Mouse (Mus musculus) liver, embryonic 11.5 days (tissue): ENCODE data around the gene Calcoco1. TPM values are rescaled to one million over a fixed set of nuclear protein-coding genes. Genes with fewer than 3 reads are reported as not detected.
A peak's percentile ranks its signal among the peaks of the same experiment; 100 is the strongest.

Source experiments
- ATAC-seq: fragments of 200-750 bp; cut with Nextera tagmentation; replicated peaks from 2 replicates; pipeline ENCODE4 v1.8.0; 2017; ENCODE audit warnings: moderate number of reproducible peaks, mild to moderate bottlenecking, moderate TSS enrichment, moderate library complexity; ENCODE audit not compliant: low FRiP score
- DNase-seq: peaks from one replicate; pipeline ENCODE4 v3.0.0-alpha.2; 2017; ENCODE audit warnings: low spot score
- H3K27ac ChIP-seq: fragments of 300-500 bp; sonication (generic); 2 replicates; pipeline ENCODE4 v1.5.1; 2014; ENCODE audit warnings: mild to moderate bottlenecking, low read depth, low read length, control low read depth
- H3K27me3 ChIP-seq: fragments of 300-500 bp; sonication (generic); replicated peaks from 2 replicates; pipeline ENCODE4 v1.6.1; 2014; ENCODE audit warnings: low read length, mixed read lengths; ENCODE audit not compliant: control insufficient read depth, insufficient read depth
- H3K36me3 ChIP-seq: fragments of 300-500 bp; sonication (generic); 2 replicates; pipeline ENCODE4 v1.6.1; 2014; ENCODE audit warnings: mild to moderate bottlenecking, low read length, moderate library complexity, mixed read lengths; ENCODE audit not compliant: control insufficient read depth, insufficient read depth
- H3K4me1 ChIP-seq: fragments of 300-500 bp; sonication (generic); replicated peaks from 2 replicates; pipeline ENCODE4 v1.6.1; 2014; ENCODE audit warnings: low read length, mixed read lengths; ENCODE audit not compliant: control insufficient read depth, insufficient read depth
- H3K4me2 ChIP-seq: fragments of 300-500 bp; sonication (generic); 2 replicates; pipeline ENCODE4 v1.6.1; 2014; ENCODE audit warnings: mild to moderate bottlenecking, control low read depth, moderate library complexity
- H3K4me3 ChIP-seq: fragments of 300-500 bp; sonication (generic); 2 replicates; pipeline ENCODE4 v1.5.1; 2014; ENCODE audit warnings: low read depth, low read length, control low read depth
- H3K9ac ChIP-seq: fragments of 300-500 bp; sonication (generic); 2 replicates; pipeline ENCODE4 v1.6.1; 2014; ENCODE audit warnings: low read depth, low read length, control low read depth
- H3K9me3 ChIP-seq: fragments of 300-500 bp; sonication (generic); 2 replicates; pipeline ENCODE4 v1.6.1; 2016; ENCODE audit warnings: low read length, inconsistent platforms, mixed read lengths; ENCODE audit not compliant: control insufficient read depth
- WGBS: fragments of 180-500 bp; shearing (Covaris S2); extraction: QIAGEN DNeasy Blood & Tissue Kit; methylation state at CpG from one replicate; pipeline ENCODE4 v1.1.7; 2014; 5-methylcytosine and 5-hydroxymethylcytosine counted together
- polyA plus RNA-seq: library from polyadenylated mRNA; unstranded; fragments of >200 nt; fragmentation: Nextera tagmentation; extraction: Ambion mirVana; gene quantifications from 2 replicates; pipeline ENCODE4 v1.2.1, GENCODE M21; 2014

The Calcoco1 gene
- polyA plus RNA-seq, 1 experiment from 2014 or later = 15.0 TPM

DNA sequence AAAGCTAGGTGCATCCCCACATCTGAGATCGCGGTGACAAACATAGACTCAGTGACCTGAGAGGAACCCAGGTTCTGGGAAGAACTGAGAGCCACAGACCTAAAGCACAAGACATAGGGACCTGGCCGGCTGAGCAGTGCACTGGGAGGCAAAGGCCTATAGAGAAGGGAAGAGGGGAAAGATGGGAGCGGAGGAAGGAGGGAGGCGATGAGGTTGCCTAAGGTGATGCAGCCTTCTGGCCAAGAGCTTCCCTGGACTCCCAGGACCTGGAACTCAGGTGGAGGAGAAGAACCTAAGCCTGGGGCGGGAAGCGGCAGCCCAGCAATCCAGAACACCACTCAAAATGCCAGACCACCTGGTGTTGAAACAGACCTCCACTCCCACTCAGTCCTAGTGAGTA lies 22.4 kb upstream of the Calcoco1 start:
- Histone ChIP-seq H3K4me3 (no peak overlapping the region), H3K36me3 (no peaks in the 10 kb centered on the region), H3K9ac (no peak overlapping the region), H3K4me2 (no peak overlapping the region), H3K27me3 (peaks cover 81% of the 10 kb centered on the region), H3K4me1 (peaks cover 5% of the 10 kb centered on the region; the same call in 1 of the 2 replicates), H3K9me3 (no peaks in the 10 kb centered on the region), H3K27ac (no peak overlapping the region)
- DNase-seq (no peak), ATAC-seq (no peak)
- 17% methylated on average over 7 of the region's 7 CpGs for WGBS

DNA sequence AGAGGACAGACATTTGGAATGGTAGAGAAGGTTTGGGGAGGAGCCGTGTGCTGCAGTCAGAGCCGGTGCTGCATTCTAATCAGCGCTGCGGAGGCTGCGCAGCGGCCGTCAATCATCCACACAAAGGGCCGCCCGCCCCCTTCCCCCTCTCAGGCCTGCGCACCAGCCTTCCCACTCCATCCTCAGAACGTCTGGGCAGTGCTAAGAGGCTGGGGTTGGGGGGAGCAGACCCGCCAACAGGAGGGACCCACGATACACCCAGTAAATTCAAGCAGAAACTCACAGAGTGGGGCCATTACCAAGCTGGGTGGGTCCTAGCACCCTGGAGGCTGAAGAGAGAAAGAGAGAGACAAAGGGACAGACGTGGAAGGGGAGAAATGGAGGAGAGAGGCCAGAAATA lies 22.0 kb upstream of the Calcoco1 start:
- Histone ChIP-seq H3K36me3 (no peaks in the 10 kb centered on the region), H3K27ac (no peak overlapping the region), H3K9me3 (no peaks in the 10 kb centered on the region), H3K27me3 (peaks cover 77% of the 10 kb centered on the region), H3K4me2 (no peak overlapping the region), H3K4me3 (no peak overlapping the region), H3K9ac (no peak overlapping the region), H3K4me1 (peaks cover 5% of the 10 kb centered on the region; the same call in 1 of the 2 replicates)
- no peak for ATAC-seq
- DNase-seq = no peak
- WGBS = 2% methylated on average over 14 of the region's 14 CpGs

DNA sequence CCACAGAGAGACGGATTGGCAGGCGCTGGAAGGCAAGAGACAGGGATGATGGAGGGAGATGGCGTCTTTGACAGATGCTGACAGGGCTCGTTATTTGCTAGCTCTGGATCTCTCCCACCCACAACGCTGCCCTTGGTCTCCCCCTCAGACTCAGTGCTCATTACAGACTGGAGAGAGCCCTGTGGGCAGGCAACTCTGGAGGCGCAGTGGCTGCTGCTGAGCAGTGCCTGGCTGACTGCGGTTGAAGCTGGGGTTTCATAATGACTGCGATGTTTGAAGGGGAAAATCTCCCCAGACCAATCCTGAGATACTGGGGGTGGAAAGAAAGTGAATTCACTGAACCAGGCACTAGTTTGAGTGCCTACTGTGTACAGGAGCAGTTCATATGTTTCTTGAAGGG lies 21.2 kb upstream of the Calcoco1 start:
- no peak for ATAC-seq
- Histone ChIP-seq H3K36me3 (no peaks in the 10 kb centered on the region), H3K27ac (no peak overlapping the region), H3K9ac (no peak overlapping the region), H3K4me1 (peaks cover 5% of the 10 kb centered on the region; the same call in 1 of the 2 replicates), H3K27me3 (peaks cover 69% of the 10 kb centered on the region), H3K9me3 (no peaks in the 10 kb centered on the region), H3K4me2 (no peak overlapping the region), H3K4me3 (no peak overlapping the region)
- WGBS = 33% methylated on average over 8 of the region's 8 CpGs
- DNase-seq = no peak

- Histone ChIP-seq H3K9ac (no peak overlapping the region), H3K27me3 (peaks cover 63% of the 10 kb centered on the region)
- ATAC-seq = peak; percentile 73
Observed at GRCm38 (mm10) chr15:102742589-102742988, 20.6 kb upstream of the Calcoco1 start.

DNA sequence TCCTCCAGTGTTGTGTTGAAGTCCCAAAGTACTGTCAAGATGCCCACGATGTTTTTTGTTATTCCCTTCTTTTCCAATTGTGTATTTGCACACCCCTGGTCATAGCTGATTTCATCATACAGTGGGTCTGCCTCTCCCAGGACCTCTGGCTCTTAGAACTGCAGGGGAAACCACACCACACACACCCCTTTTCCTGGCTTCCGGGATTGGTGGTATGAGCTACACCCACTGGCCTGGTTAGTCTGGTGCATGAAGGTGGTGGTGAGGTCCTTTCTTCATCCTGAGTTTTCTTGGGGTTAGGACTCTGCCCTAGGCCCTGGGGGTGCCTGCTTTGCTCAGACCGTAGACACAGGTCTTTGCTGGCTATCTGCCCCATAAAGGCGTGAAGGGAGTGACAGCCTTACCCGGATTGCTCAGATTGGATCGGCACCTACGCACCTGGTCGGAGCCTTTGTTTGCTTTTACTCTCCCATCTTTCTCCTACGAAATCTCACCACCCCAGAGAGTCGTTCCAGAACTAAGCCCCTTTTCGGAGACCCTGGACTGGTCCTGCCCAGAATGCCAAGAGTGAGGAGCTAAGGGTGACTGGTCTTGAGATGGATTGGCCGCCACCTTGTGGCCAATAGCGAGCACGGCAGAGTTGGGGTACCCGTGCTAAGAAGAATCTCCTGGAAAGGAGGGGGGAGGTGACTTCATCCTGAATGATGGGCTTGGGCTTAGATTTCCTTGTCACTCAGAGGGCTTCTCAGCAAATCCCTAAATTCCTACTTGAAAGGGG lies 17.7 kb upstream of the Calcoco1 start:
- H3K4me1 ChIP-seq = no peaks in the 10 kb centered on the region

More at GRCm38 (mm10) chr15:102742589-102742988, 20.6 kb upstream of the Calcoco1 start:
- 1% methylated on average over 10 of the region's 10 CpGs for WGBS
- Histone ChIP-seq H3K27ac (no peak overlapping the region), H3K4me3 (no peak overlapping the region), H3K4me1 (peaks cover 5% of the 10 kb centered on the region; the same call in 1 of the 2 replicates), H3K4me2 (no peak overlapping the region), H3K36me3 (no peaks in the 10 kb centered on the region), H3K9me3 (no peaks in the 10 kb centered on the region)
- DNase-seq = peak; percentile 83

GRCm38 (mm10) chr15:102738434-102738833 lies 16.5 kb upstream of the Calcoco1 start:
- Histone ChIP-seq H3K9me3 (no peaks in the 10 kb centered on the region), H3K36me3 (no peaks in the 10 kb centered on the region), H3K27me3 (peaks cover 54% of the 10 kb centered on the region), H3K9ac (no peak overlapping the region), H3K27ac (no peak overlapping the region), H3K4me2 (no peak overlapping the region), H3K4me3 (no peak overlapping the region), H3K4me1 (no peaks in the 10 kb centered on the region)
- WGBS = 42% methylated on average over 2 of the region's 2 CpGs
- ATAC-seq = no peak
- no peak for DNase-seq

More for the DNA sequence above, 17.7 kb upstream of the Calcoco1 start:
- ATAC-seq (no peak), DNase-seq (no peak)
- 26% methylated on average over 15 of the region's 15 CpGs for WGBS
- Histone ChIP-seq H3K4me3 (no peak overlapping the region), H3K27me3 (peaks cover 58% of the 10 kb centered on the region), H3K36me3 (no peaks in the 10 kb centered on the region), H3K4me2 (no peak overlapping the region), H3K27ac (no peak overlapping the region), H3K9ac (no peak overlapping the region), H3K9me3 (no peaks in the 10 kb centered on the region)

DNA sequence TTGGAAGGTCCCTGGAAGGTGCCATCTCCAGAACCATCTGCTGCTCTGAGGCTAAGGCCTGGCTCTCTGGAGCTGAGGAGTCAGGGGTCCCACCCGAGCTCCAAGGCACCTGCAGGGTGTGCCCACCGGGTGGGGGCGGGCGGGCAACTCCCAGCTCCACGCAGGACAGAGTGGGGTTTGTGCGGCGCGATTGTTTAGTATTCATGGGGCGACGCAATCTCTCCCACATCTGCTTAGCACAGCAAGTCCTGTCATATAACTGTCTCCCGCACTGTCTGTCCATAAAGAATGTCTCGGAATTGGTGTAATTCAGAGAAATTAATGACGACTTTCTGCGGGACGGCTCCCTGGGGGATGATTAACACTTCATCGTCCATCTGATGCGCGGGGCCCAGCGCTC lies 15.1 kb upstream of the Calcoco1 start:
- Histone ChIP-seq H3K9ac (no peak overlapping the region), H3K27ac (no peak overlapping the region), H3K36me3 (no peaks in the 10 kb centered on the region), H3K9me3 (no peaks in the 10 kb centered on the region), H3K4me1 (no peaks in the 10 kb centered on the region), H3K27me3 (peaks cover 53% of the 10 kb centered on the region), H3K4me2 (no peak overlapping the region), H3K4me3 (no peak overlapping the region)
- 86% methylated on average over 19 of the region's 19 CpGs for WGBS
- no peak for DNase-seq
- ATAC-seq = no peak

- Histone ChIP-seq H3K27ac (no peak overlapping the region), H3K27me3 (peaks cover 46% of the 10 kb centered on the region), H3K4me3 (peak overlapping the region; percentile 31), H3K36me3 (no peaks in the 10 kb centered on the region), H3K4me1 (no peaks in the 10 kb centered on the region), H3K4me2 (peak overlapping the region; percentile 37), H3K9ac (no peak overlapping the region), H3K9me3 (no peaks in the 10 kb centered on the region)
- no peak for DNase-seq
- WGBS = 14% methylated on average over 29 of the region's 36 CpGs
- no peak for ATAC-seq
Observed at GRCm38 (mm10) chr15:102736127-102736944, 14.4 kb upstream of the Calcoco1 start.
